ENCODE assay signal across 30 mouse cellular contexts in the genomic region with DNA sequence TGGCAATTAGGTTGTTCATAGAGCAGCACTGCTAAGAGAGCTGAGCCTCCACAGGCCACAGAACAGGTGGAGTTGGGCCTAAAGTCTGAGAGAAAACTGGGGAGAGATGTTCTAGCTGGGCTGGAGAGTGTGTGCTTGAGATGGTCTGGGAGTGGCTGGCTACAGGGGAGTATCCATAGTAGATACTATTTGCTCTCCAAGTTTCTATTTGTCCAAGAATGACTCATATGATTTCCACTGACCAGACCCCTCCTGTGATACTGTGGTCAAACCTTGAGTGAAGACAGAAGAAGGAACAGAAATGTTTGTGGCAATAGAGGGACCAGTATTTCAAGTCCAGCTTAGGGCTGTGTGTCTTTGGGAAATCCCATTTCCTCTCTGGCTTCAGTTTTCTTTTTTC. TPM values are rescaled to one million over a fixed set of nuclear protein-coding genes. Genes with fewer than 3 reads are reported as not detected.
DNase-seq lines count a peak whose midpoint lies in the region; ATAC-seq and TF ChIP-seq lines count a peak whose summit lies in the region.
"Had no signal": no experiment of that assay in that cellular context is flagged by ENCODE, and none has a peak within 500 bp of the region (broad histone marks: within the 10 kb centered on the region; RNA-seq: fewer than 3 reads in every experiment).

No protein-coding gene starts in this region.

- no peak overlapping the region for H3K4me2 ChIP-seq in intestine, embryonic 14.5 days (ENCODE audit: low read length)
- H3K4me2 ChIP-seq in intestine, embryonic 16.5 days (ENCODE audit: low read depth, low read length), result no peak overlapping the region
- H3K4me2 ChIP-seq in lung, postnatal 0 days (replicated peaks; ENCODE audit: low read depth, low read length), result no peak overlapping the region
- no peak overlapping the region for H3K4me2 ChIP-seq in stomach, embryonic 14.5 days (replicated peaks; ENCODE audit: low read depth, low read length)
- H3K4me2 ChIP-seq in stomach, postnatal 0 days (replicated peaks; ENCODE audit: low read depth), result no peak overlapping the region
- no peak overlapping the region for H3K4me2 ChIP-seq in neural tube, embryonic 15.5 days
- H3K4me2 ChIP-seq: embryonic facial prominence, embryonic 13.5 days; forebrain, embryonic 12.5 days; forebrain, embryonic 15.5 days; heart, embryonic 11.5 days; hindbrain, embryonic 13.5 days had no signal

- no peaks in the 10 kb centered on the region for H3K36me3 ChIP-seq in intestine, embryonic 14.5 days (ENCODE audit: control insufficient read depth, insufficient read depth, low read length)
- no peaks in the 10 kb centered on the region for H3K36me3 ChIP-seq in intestine, embryonic 16.5 days (ENCODE audit: control insufficient read depth, insufficient read depth, low read length)
- H3K36me3 ChIP-seq in lung, postnatal 0 days (ENCODE audit: insufficient read depth, low read length), result no peaks in the 10 kb centered on the region
- no peaks in the 10 kb centered on the region for H3K36me3 ChIP-seq in stomach, embryonic 14.5 days (ENCODE audit: control insufficient read depth, insufficient read depth, low read length)
- H3K36me3 ChIP-seq in stomach, postnatal 0 days (ENCODE audit: control insufficient read depth, insufficient read depth, low read length), result no peaks in the 10 kb centered on the region
- no peaks in the 10 kb centered on the region for H3K36me3 ChIP-seq in neural tube, embryonic 15.5 days
- H3K36me3 ChIP-seq: embryonic facial prominence, embryonic 10.5 days; embryonic facial prominence, embryonic 13.5 days; forebrain, embryonic 12.5 days; forebrain, embryonic 15.5 days; hindbrain, embryonic 13.5 days had no signal

- no peak for TF ChIP-seq CTCF in lung, postnatal 0 days (IDR thresholded peaks at IDR 0.05)
- no peak for TF ChIP-seq CTCF in stomach, postnatal 0 days (IDR thresholded peaks at IDR 0.05; ENCODE audit: low read depth)

- no peak overlapping the region for H3K27ac ChIP-seq in intestine, embryonic 14.5 days (ENCODE audit: low read depth)
- H3K27ac ChIP-seq in intestine, embryonic 16.5 days (ENCODE audit: low read length), result no peak overlapping the region
- 0 out of 2 replicates have a peak overlapping the region, but pooled peaks have one; percentile 14 for H3K27ac ChIP-seq in lung, postnatal 0 days (ENCODE audit: low read length)
- no peak overlapping the region; the same call in 1 of the 2 replicates for H3K27ac ChIP-seq in stomach, embryonic 14.5 days (ENCODE audit: low read length)
- H3K27ac ChIP-seq in stomach, postnatal 0 days (replicated peaks), result peak overlapping the region; percentile 56; the same call in 1 of the 2 replicates
- no peak overlapping the region for H3K27ac ChIP-seq in neural tube, embryonic 15.5 days (replicated peaks)
- H3K27ac ChIP-seq: embryonic facial prominence, embryonic 10.5 days; embryonic facial prominence, embryonic 13.5 days; forebrain, embryonic 12.5 days; forebrain, embryonic 15.5 days; hindbrain, embryonic 13.5 days had no signal

- no peak overlapping the region for H3K9ac ChIP-seq in intestine, embryonic 14.5 days (ENCODE audit: low read length)
- no peak overlapping the region for H3K9ac ChIP-seq in intestine, embryonic 16.5 days (ENCODE audit: low read depth, low read length)
- H3K9ac ChIP-seq in lung, postnatal 0 days (replicated peaks; ENCODE audit: low read depth), result no peak overlapping the region
- H3K9ac ChIP-seq in stomach, embryonic 14.5 days (replicated peaks; ENCODE audit: low read depth, low read length), result no peak overlapping the region
- no peak overlapping the region for H3K9ac ChIP-seq in stomach, postnatal 0 days (ENCODE audit: low read length)
- no peak overlapping the region for H3K9ac ChIP-seq in neural tube, embryonic 15.5 days (replicated peaks)
- H3K9ac ChIP-seq: embryonic facial prominence, embryonic 13.5 days; forebrain, embryonic 12.5 days; forebrain, embryonic 15.5 days; hindbrain, embryonic 13.5 days had no signal

- H3K4me1 ChIP-seq in intestine, embryonic 14.5 days (replicated peaks; ENCODE audit: control insufficient read depth, insufficient read depth, low read length), result no peaks in the 10 kb centered on the region
- no peaks in the 10 kb centered on the region for H3K4me1 ChIP-seq in intestine, embryonic 16.5 days (ENCODE audit: control insufficient read depth, insufficient read depth, low read length)
- no peaks in the 10 kb centered on the region for H3K4me1 ChIP-seq in lung, postnatal 0 days (ENCODE audit: insufficient read depth, low read depth, low read length)
- H3K4me1 ChIP-seq in stomach, embryonic 14.5 days (ENCODE audit: control insufficient read depth, insufficient read depth, low read length), result no peaks in the 10 kb centered on the region
- H3K4me1 ChIP-seq in stomach, postnatal 0 days (replicated peaks; ENCODE audit: control insufficient read depth, insufficient read depth), result no peaks in the 10 kb centered on the region
- no peaks in the 10 kb centered on the region for H3K4me1 ChIP-seq in neural tube, embryonic 15.5 days
- H3K4me1 ChIP-seq: embryonic facial prominence, embryonic 10.5 days; forebrain, embryonic 12.5 days; hindbrain, embryonic 13.5 days had no signal

- no peaks in the 10 kb centered on the region for H3K27me3 ChIP-seq in intestine, embryonic 14.5 days (replicated peaks; ENCODE audit: control insufficient read depth, insufficient read depth, low read length)
- no peaks in the 10 kb centered on the region for H3K27me3 ChIP-seq in intestine, embryonic 16.5 days (replicated peaks; ENCODE audit: control insufficient read depth, insufficient read depth, low read length)
- no peaks in the 10 kb centered on the region for H3K27me3 ChIP-seq in lung, postnatal 0 days (replicated peaks; ENCODE audit: insufficient read depth, low read length)
- H3K27me3 ChIP-seq in stomach, embryonic 14.5 days (ENCODE audit: control insufficient read depth, insufficient read depth, low read length), result no peaks in the 10 kb centered on the region
- H3K27me3 ChIP-seq in stomach, postnatal 0 days (ENCODE audit: control insufficient read depth, insufficient read depth, low read length), result no peaks in the 10 kb centered on the region
- no peaks in the 10 kb centered on the region for H3K27me3 ChIP-seq in neural tube, embryonic 15.5 days (replicated peaks)
- H3K27me3 ChIP-seq: embryonic facial prominence, embryonic 13.5 days; forebrain, embryonic 12.5 days; forebrain, embryonic 15.5 days; hindbrain, embryonic 13.5 days had no signal

- no peak for DNase-seq in intestine, embryonic 14.5 days (ENCODE audit: low spot score)
- peak; percentile 69 for DNase-seq in lung, postnatal 0 days (ENCODE audit: low spot score)
- DNase-seq in lung, postnatal 36 days, result no peak
- DNase-seq in stomach, postnatal 0 days (ENCODE audit: low spot score), result peak; percentile 38
- DNase-seq in left cerebral cortex, postnatal 14 days (ENCODE audit: low spot score in 2 of 2), result no peak
- DNase-seq: adrenal gland, adult 2 months; adrenal gland, postnatal 14 days; cerebellum, adult 11 months; cerebellum, adult 8-10 months; cerebellum, postnatal 10 days; cerebellum, postnatal 36 days; embryo, embryonic 11 days; gastrocnemius, postnatal 10 days; gastrocnemius, postnatal 36 days; heart, adult 11 months had no signal

- 0 out of 2 replicates have a peak, but pooled peaks have one; percentile 31 for TF ChIP-seq EP300 in lung, postnatal 0 days (IDR thresholded peaks at IDR 0.05)
- no peak for TF ChIP-seq EP300 in stomach, postnatal 0 days (optimal IDR thresholded peaks at IDR 0.05)

- intact Hi-C loops in left cerebral cortex, postnatal 14 days (cut with DNase I), result no loop called here

- H3K9me3 ChIP-seq in intestine, embryonic 14.5 days (ENCODE audit: control insufficient read depth, low read length), result peaks cover 3% of the 10 kb centered on the region; the same call in 1 of the 2 replicates
- H3K9me3 ChIP-seq in intestine, embryonic 16.5 days (ENCODE audit: control insufficient read depth, low read length), result no peaks in the 10 kb centered on the region
- no peaks in the 10 kb centered on the region for H3K9me3 ChIP-seq in lung, postnatal 0 days (ENCODE audit: low read length)
- H3K9me3 ChIP-seq in stomach, embryonic 14.5 days (ENCODE audit: control insufficient read depth, low read depth, low read length), result no peaks in the 10 kb centered on the region; the same call in 1 of the 2 replicates
- no peaks in the 10 kb centered on the region for H3K9me3 ChIP-seq in stomach, postnatal 0 days (ENCODE audit: control insufficient read depth, low read length)
- no peaks in the 10 kb centered on the region for H3K9me3 ChIP-seq in neural tube, embryonic 15.5 days (replicated peaks)
- H3K9me3 ChIP-seq: embryonic facial prominence, embryonic 13.5 days; forebrain, embryonic 15.5 days; hindbrain, embryonic 13.5 days had no signal

- peak; percentile 81; the same call in 1 of the 2 replicates for ATAC-seq in intestine, embryonic 14.5 days (replicated peaks; ENCODE audit: low FRiP score, low TSS enrichment, low read depth)
- no peak for ATAC-seq in intestine, embryonic 16.5 days
- peak; percentile 90 for ATAC-seq in lung, postnatal 0 days
- peak; percentile 88 for ATAC-seq in stomach, embryonic 14.5 days (ENCODE audit: insufficient number of reproducible peaks, insufficient read depth, low FRiP score, low read depth)
- peak; percentile 99 for ATAC-seq in stomach, postnatal 0 days (ENCODE audit: low FRiP score, low TSS enrichment)
- no peak for ATAC-seq in neural tube, embryonic 15.5 days (ENCODE audit: low FRiP score)
- ATAC-seq: CD4-positive, CD25-positive, alpha-beta regulatory T cell, adult 4 months; forebrain, embryonic 15.5 days; hindbrain, embryonic 16.5 days had no signal

- no peak overlapping the region for H3K4me3 ChIP-seq in intestine, embryonic 14.5 days (ENCODE audit: low read depth, low read length)
- H3K4me3 ChIP-seq in intestine, embryonic 16.5 days (ENCODE audit: low read length), result no peak overlapping the region
- H3K4me3 ChIP-seq in lung, postnatal 0 days (ENCODE audit: low read depth, low read length), result no peak overlapping the region
- no peak overlapping the region for H3K4me3 ChIP-seq in stomach, embryonic 14.5 days (ENCODE audit: low read depth, low read length)
- H3K4me3 ChIP-seq in stomach, postnatal 0 days (ENCODE audit: low read depth, low read length), result no peak overlapping the region
- no peak overlapping the region for H3K4me3 ChIP-seq in neural tube, embryonic 15.5 days (replicated peaks)
- H3K4me3 ChIP-seq: embryonic facial prominence, embryonic 10.5 days; embryonic facial prominence, embryonic 13.5 days; erythroblast, embryonic 14.5 days; forebrain, embryonic 12.5 days; forebrain, embryonic 15.5 days; hindbrain, embryonic 13.5 days had no signal

RNA-seq across cellular contexts. Expression of gene Kctd14, which starts 12.1 kb away (rescaled TPM):
- 1.7 and 2.2 TPM in 2 replicates for polyA plus RNA-seq in intestine, embryonic 14.5 days (2014; fragmentation: Nextera tagmentation; extraction: Ambion mirVana)
- polyA plus RNA-seq in intestine, embryonic 16.5 days (2015; fragmentation: Nextera tagmentation; extraction: Ambion mirVana), result 6.8 and 7.3 TPM in 2 replicates
- polyA plus RNA-seq in lung, postnatal 0 days (2015; fragmentation: Nextera tagmentation; extraction: Ambion mirVana), result 4.8 and 6.7 TPM in 2 replicates
- 10.8 and 12.6 TPM in 2 replicates for polyA plus RNA-seq in stomach, embryonic 14.5 days (2014; fragmentation: Nextera tagmentation; extraction: Ambion mirVana)
- polyA plus RNA-seq in stomach, postnatal 0 days (2015; fragmentation: Nextera tagmentation; extraction: Ambion mirVana), result 32.4 and 33.2 TPM in 2 replicates
- 1 to 10 TPM; 2.2 to 2.8 TPM for total RNA-seq in left cerebral cortex, postnatal 14 days (2021)
- polyA plus RNA-seq in neural tube, embryonic 15.5 days (2015; fragmentation: Nextera tagmentation; extraction: Ambion mirVana), result 2.1 and 3.0 TPM in 2 replicates
- total RNA-seq: gastrocnemius, postnatal 36 days had no signal
- polyA plus RNA-seq: C2C12 had no signal

RNA-seq across cellular contexts. Expression of gene Thrsp, which starts 21.5 kb away (rescaled TPM):
- 0.23 and 0.41 TPM in 2 replicates for polyA plus RNA-seq in intestine, embryonic 14.5 days (2014; fragmentation: Nextera tagmentation; extraction: Ambion mirVana)
- polyA plus RNA-seq in intestine, embryonic 16.5 days (2015; fragmentation: Nextera tagmentation; extraction: Ambion mirVana), result 0.40 and 0.45 TPM in 2 replicates
- 2.4 and 2.5 TPM in 2 replicates for polyA plus RNA-seq in lung, postnatal 0 days (2015; fragmentation: Nextera tagmentation; extraction: Ambion mirVana)
- 0.39 and 1.0 TPM in 2 replicates for polyA plus RNA-seq in stomach, embryonic 14.5 days (2014; fragmentation: Nextera tagmentation; extraction: Ambion mirVana)
- polyA plus RNA-seq in stomach, postnatal 0 days (2015; fragmentation: Nextera tagmentation; extraction: Ambion mirVana), result 1.4 and 1.5 TPM in 2 replicates
- 10 to 100 TPM; 10.0 to 15.1 TPM for total RNA-seq in left cerebral cortex, postnatal 14 days (2021)
- 1.5 and 2.1 TPM in 2 replicates for polyA plus RNA-seq in neural tube, embryonic 15.5 days (2015; fragmentation: Nextera tagmentation; extraction: Ambion mirVana)
- total RNA-seq: hematopoietic stem cell, adult 5-6 weeks; MEL had no signal
- polyA plus RNA-seq: C2C12; erythroblast, embryonic 14.5 days had no signal

RNA-seq across cellular contexts. Expression of gene Ndufc2, which starts 39.2 kb away (rescaled TPM):
- 386 and 389 TPM in 2 replicates for polyA plus RNA-seq in intestine, embryonic 14.5 days (2014; fragmentation: Nextera tagmentation; extraction: Ambion mirVana)
- polyA plus RNA-seq in intestine, embryonic 16.5 days (2015; fragmentation: Nextera tagmentation; extraction: Ambion mirVana), result 377 and 385 TPM in 2 replicates
- 461 and 535 TPM in 2 replicates for polyA plus RNA-seq in lung, postnatal 0 days (2015; fragmentation: Nextera tagmentation; extraction: Ambion mirVana)
- 376 and 384 TPM in 2 replicates for polyA plus RNA-seq in stomach, embryonic 14.5 days (2014; fragmentation: Nextera tagmentation; extraction: Ambion mirVana)
- polyA plus RNA-seq in stomach, postnatal 0 days (2015; fragmentation: Nextera tagmentation; extraction: Ambion mirVana), result 415 and 439 TPM in 2 replicates
- 100 to 1,000 TPM; 242 to 265 TPM for total RNA-seq in left cerebral cortex, postnatal 14 days (2021)
- polyA plus RNA-seq in neural tube, embryonic 15.5 days (2015; fragmentation: Nextera tagmentation; extraction: Ambion mirVana), result 469 and 526 TPM in 2 replicates

RNA-seq across cellular contexts. Expression of gene Ints4, which starts 41.8 kb away (rescaled TPM):
- 56.4 and 64.1 TPM in 2 replicates for polyA plus RNA-seq in intestine, embryonic 14.5 days (2014; fragmentation: Nextera tagmentation; extraction: Ambion mirVana)
- 38.7 and 41.2 TPM in 2 replicates for polyA plus RNA-seq in intestine, embryonic 16.5 days (2015; fragmentation: Nextera tagmentation; extraction: Ambion mirVana)
- polyA plus RNA-seq in lung, postnatal 0 days (2015; fragmentation: Nextera tagmentation; extraction: Ambion mirVana), result 19.8 and 21.2 TPM in 2 replicates
- polyA plus RNA-seq in stomach, embryonic 14.5 days (2014; fragmentation: Nextera tagmentation; extraction: Ambion mirVana), result 56.7 and 61.3 TPM in 2 replicates
- polyA plus RNA-seq in stomach, postnatal 0 days (2015; fragmentation: Nextera tagmentation; extraction: Ambion mirVana), result 21.9 and 26.7 TPM in 2 replicates
- 10 to 100 TPM; 27.2 to 27.3 TPM for total RNA-seq in left cerebral cortex, postnatal 14 days (2021)
- polyA plus RNA-seq in neural tube, embryonic 15.5 days (2015; fragmentation: Nextera tagmentation; extraction: Ambion mirVana), result 39.2 and 39.5 TPM in 2 replicates

Comparison
In these comparisons a context has a peak if more than half of its experiments do, and no peak if none do; other contexts are left out.
1. ATAC-seq: peak in intestine, embryonic 14.5 days (single experiment), lung, postnatal 0 days (single experiment), stomach, embryonic 14.5 days (single experiment) and stomach, postnatal 0 days (single experiment); none in intestine, embryonic 16.5 days (single experiment) and neural tube, embryonic 15.5 days (single experiment).
2. DNase-seq: peak in lung, postnatal 0 days (single experiment) and stomach, postnatal 0 days (single experiment); none in intestine, embryonic 14.5 days (single experiment), lung, postnatal 36 days (single experiment) and left cerebral cortex, postnatal 14 days (0 of 2).
3. H3K27ac ChIP-seq: peak in lung, postnatal 0 days (single experiment) and stomach, postnatal 0 days (single experiment); none in intestine, embryonic 14.5 days (single experiment), intestine, embryonic 16.5 days (single experiment), stomach, embryonic 14.5 days (single experiment) and neural tube, embryonic 15.5 days (single experiment).